Mouse (Mus musculus): ENCODE measurements around the gene Vmn1r72. TPM values are rescaled to one million over a fixed set of nuclear protein-coding genes. Genes with fewer than 3 reads are reported as not detected.
"Not testable (repeated sequence)": the region's sequence is repeated elsewhere in the genome, so short reads cannot be mapped to it uniquely, and the experiment has no call there.

Gene Vmn1r72
- not detected in 2 replicates for polyA plus RNA-seq (2015; fragmentation: Nextera tagmentation; extraction: Ambion mirVana)

DNA sequence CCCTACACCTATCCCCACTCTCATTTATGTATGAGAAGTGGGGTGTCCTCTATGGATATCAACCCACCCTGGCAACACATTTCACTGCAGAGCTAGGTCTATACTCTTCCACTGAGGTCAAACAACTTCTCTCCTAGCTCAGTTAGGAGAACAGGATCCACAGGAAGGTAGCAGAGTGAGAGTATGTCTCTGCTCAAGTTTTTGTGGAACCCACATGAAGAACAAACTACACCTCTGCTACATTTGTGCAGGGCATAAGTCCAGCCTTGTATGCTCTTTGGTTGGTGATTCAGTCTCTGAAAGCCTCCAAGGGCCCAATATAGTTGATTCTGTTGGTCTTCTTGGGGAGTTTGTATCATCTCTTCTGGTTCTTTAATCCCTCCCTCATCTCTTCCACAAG lies at the start of gene Vmn1r72:
Vmn1r72 (minus strand) TSS at position 101 of the 400 bp plus-strand sequence.
- H3K4me2 ChIP-seq (ENCODE audit: low read length); H3K27ac ChIP-seq (ENCODE audit: low read depth, low read length); ATAC-seq; H3K4me3 ChIP-seq (ENCODE audit: low read length); H3K9ac ChIP-seq (ENCODE audit: low read depth, low read length); H3K36me3 ChIP-seq (ENCODE audit: control insufficient read depth, insufficient read depth, low read length); H3K27me3 ChIP-seq (replicated peaks; ENCODE audit: control insufficient read depth, insufficient read depth, low read length); H3K4me1 ChIP-seq (ENCODE audit: control insufficient read depth, insufficient read depth, low read depth, low read length): not testable (repeated sequence)
- peaks cover 11% of the 10 kb centered on the region for H3K9me3 ChIP-seq (ENCODE audit: control insufficient read depth, low read length)

DNA sequence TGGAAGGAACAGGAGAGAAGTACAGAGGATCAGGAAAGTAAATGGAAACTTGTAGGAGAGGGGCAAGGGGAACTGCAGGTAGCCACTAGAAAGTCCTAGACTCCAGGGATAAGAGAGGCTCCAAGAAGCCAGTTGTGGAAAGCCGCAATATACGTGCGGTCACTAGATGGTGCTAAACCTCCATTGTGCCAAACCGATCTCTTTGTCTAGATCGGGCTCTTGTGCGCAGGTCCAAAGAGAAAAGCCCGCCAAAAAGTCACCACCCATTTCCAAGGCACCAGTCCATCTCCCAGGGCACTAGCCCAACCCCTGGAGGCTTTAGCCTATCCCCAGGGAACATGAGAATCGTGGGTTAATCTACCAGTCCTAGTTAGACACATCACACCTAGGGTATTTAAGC lies 62.9 kb downstream of the Vmn1r72 start:
- H3K4me1 ChIP-seq (ENCODE audit: control insufficient read depth, insufficient read depth, low read depth, low read length); H3K27me3 ChIP-seq (replicated peaks; ENCODE audit: control insufficient read depth, insufficient read depth, low read length); H3K27ac ChIP-seq (ENCODE audit: low read depth, low read length); H3K9ac ChIP-seq (ENCODE audit: low read depth, low read length); H3K4me3 ChIP-seq (ENCODE audit: low read length); H3K4me2 ChIP-seq (ENCODE audit: low read length); ATAC-seq; H3K36me3 ChIP-seq (ENCODE audit: control insufficient read depth, insufficient read depth, low read length); H3K9me3 ChIP-seq (ENCODE audit: control insufficient read depth, low read length): not testable (repeated sequence)
- WGBS: 8% methylated on average over 8 of the region's 8 CpGs

Other genes with a start within 250 kb of the Vmn1r72 start
- gene Zscan4-ps2, start 165.8 kb downstream of the Vmn1r72 start, polyA plus RNA-seq (2015; fragmentation: Nextera tagmentation; extraction: Ambion mirVana): not detected in 2 replicates
- not detected in 2 replicates for gene Zscan4-ps3, start 70.8 kb downstream of the Vmn1r72 start, polyA plus RNA-seq (2015; fragmentation: Nextera tagmentation; extraction: Ambion mirVana)
- gene Vmn1r73, start 50.1 kb upstream of the Vmn1r72 start, polyA plus RNA-seq (2015; fragmentation: Nextera tagmentation; extraction: Ambion mirVana): not detected in 2 replicates
- not detected in 2 replicates for gene Vmn1r74, start 153.8 kb upstream of the Vmn1r72 start, polyA plus RNA-seq (2015; fragmentation: Nextera tagmentation; extraction: Ambion mirVana)
- not detected in 2 replicates for gene Vmn1r75, start 194.5 kb upstream of the Vmn1r72 start, polyA plus RNA-seq (2015; fragmentation: Nextera tagmentation; extraction: Ambion mirVana)